Mouse (Mus musculus) intestine, embryonic 15.5 days (tissue): ENCODE data around the gene Atp8a1. TPM values are rescaled to one million over a fixed set of nuclear protein-coding genes. Genes with fewer than 3 reads are reported as not detected.

Source experiments
- ATAC-seq: fragments of 200-750 bp; cut with Nextera tagmentation; 2 replicates; pipeline ENCODE4 v1.8.0; 2017; ENCODE audit warnings: moderate TSS enrichment, moderate library complexity
- H3K27ac ChIP-seq: fragments of 300-500 bp; sonication (generic); 2 replicates; pipeline ENCODE4 v1.5.1; 2015; ENCODE audit warnings: mild to moderate bottlenecking, inconsistent platforms
- H3K27me3 ChIP-seq: fragments of 300-500 bp; sonication (generic); replicated peaks from 2 replicates; pipeline ENCODE4 v1.6.1; 2015; ENCODE audit warnings: inconsistent platforms
- H3K36me3 ChIP-seq: fragments of 300-500 bp; sonication (generic); 2 replicates; pipeline ENCODE4 v1.6.1; 2015; ENCODE audit warnings: inconsistent platforms
- H3K4me1 ChIP-seq: fragments of 300-500 bp; sonication (generic); replicated peaks from 2 replicates; pipeline ENCODE4 v1.6.1; 2015; ENCODE audit warnings: inconsistent platforms
- H3K4me2 ChIP-seq: fragments of 300-500 bp; sonication (generic); replicated peaks from 2 replicates; pipeline ENCODE4 v1.6.1; 2015; ENCODE audit warnings: mild to moderate bottlenecking, inconsistent platforms
- H3K4me3 ChIP-seq: fragments of 300-500 bp; sonication (generic); replicated peaks from 2 replicates; pipeline ENCODE4 v1.5.1; 2015; ENCODE audit warnings: inconsistent platforms
- H3K9ac ChIP-seq: fragments of 300-500 bp; sonication (generic); 2 replicates; pipeline ENCODE4 v1.6.1; 2015; ENCODE audit warnings: inconsistent platforms
- H3K9me3 ChIP-seq: fragments of 300-500 bp; sonication (generic); 2 replicates; pipeline ENCODE4 v1.6.1; 2016; ENCODE audit warnings: inconsistent platforms
- WGBS: fragments of 180-500 bp; shearing (Covaris S2); methylation state at CpG from one replicate; pipeline ENCODE4 v1.1.7; 2015; 5-methylcytosine and 5-hydroxymethylcytosine counted together
- polyA plus RNA-seq: library from polyadenylated mRNA; unstranded; fragments of >200 nt; fragmentation: Nextera tagmentation; extraction: Ambion mirVana; gene quantifications from 2 replicates; pipeline ENCODE4 v1.2.1, GENCODE M21; 2015

Gene Atp8a1
- polyA plus RNA-seq, 1 experiment from 2014 or later, result 16.5 TPM

GRCm38 (mm10) chr5:67690336-67690735, 156.9 kb downstream of the Atp8a1 start:
- H3K27ac ChIP-seq, result no peak overlapping the region
- no peaks in the 10 kb centered on the region for H3K4me1 ChIP-seq
- no peaks in the 10 kb centered on the region for H3K27me3 ChIP-seq
- 85% methylated on average over 9 of the region's 9 CpGs for WGBS
- H3K9me3 ChIP-seq, result no peaks in the 10 kb centered on the region
- no peak overlapping the region for H3K4me2 ChIP-seq
- no peak overlapping the region for H3K9ac ChIP-seq
- H3K4me3 ChIP-seq, result no peak overlapping the region
- ATAC-seq, result no peak
- H3K36me3 ChIP-seq, result no peaks in the 10 kb centered on the region

DNA sequence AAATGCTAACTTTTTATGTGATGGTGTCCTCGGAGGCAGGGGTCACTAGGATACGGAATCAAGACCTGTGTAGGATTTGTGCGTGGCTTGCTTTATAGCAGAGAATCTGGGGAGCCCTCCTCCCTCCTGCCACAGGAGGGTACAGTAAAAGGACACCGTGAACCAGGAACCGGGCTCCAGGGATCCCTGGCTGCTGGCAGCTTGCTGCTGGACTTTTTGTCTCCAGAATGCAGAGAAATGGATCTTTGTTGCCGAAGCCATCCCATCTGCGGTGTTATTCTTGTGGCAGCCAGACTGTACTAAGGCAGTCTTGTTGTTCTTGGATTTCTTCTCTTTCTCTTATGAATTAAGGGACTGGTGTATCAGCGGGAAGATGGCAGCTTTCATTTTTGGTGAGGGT, 159.2 kb downstream of the Atp8a1 start:
- H3K4me2 ChIP-seq, result no peak overlapping the region
- H3K4me3 ChIP-seq, result no peak overlapping the region
- no peaks in the 10 kb centered on the region for H3K4me1 ChIP-seq
- no peaks in the 10 kb centered on the region for H3K27me3 ChIP-seq
- no peaks in the 10 kb centered on the region for H3K9me3 ChIP-seq
- WGBS, result 95% methylated on average over 8 of the region's 8 CpGs
- ATAC-seq, result no peak
- no peak overlapping the region for H3K9ac ChIP-seq
- no peaks in the 10 kb centered on the region for H3K36me3 ChIP-seq
- H3K27ac ChIP-seq, result no peak overlapping the region

- no peak for ATAC-seq
- H3K4me2 ChIP-seq, result no peak overlapping the region
- no peaks in the 10 kb centered on the region for H3K36me3 ChIP-seq
- no peak overlapping the region for H3K9ac ChIP-seq
- no peak overlapping the region for H3K4me3 ChIP-seq
- H3K27me3 ChIP-seq, result no peaks in the 10 kb centered on the region
- no peaks in the 10 kb centered on the region for H3K9me3 ChIP-seq
- 82% methylated on average over 7 of the region's 7 CpGs for WGBS
- H3K4me1 ChIP-seq, result no peaks in the 10 kb centered on the region
- no peak overlapping the region for H3K27ac ChIP-seq
Observed at GRCm38 (mm10) chr5:67685906-67686305, 161.3 kb downstream of the Atp8a1 start.

DNA sequence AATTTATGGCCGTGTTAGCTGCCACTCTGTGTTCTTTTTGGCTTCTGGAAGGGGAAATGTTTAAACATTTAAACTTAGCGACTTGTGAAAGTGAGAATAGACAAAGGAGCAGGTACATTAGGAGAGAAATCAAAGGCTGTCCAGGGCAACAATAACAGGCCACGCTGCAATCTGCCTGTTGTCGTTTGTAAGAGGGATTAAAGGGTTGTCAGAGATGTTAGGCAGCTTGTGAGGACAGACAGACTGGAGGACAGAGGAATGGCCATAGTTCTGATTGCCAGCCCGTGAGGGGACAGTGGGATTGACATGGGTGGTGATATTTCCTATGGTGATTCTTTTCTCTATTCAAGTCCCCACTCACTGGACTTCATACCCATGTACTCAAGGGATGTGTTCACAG, 161.8 kb downstream of the Atp8a1 start:
- Histone ChIP-seq H3K27me3 (no peaks in the 10 kb centered on the region), H3K9me3 (no peaks in the 10 kb centered on the region), H3K4me1 (no peaks in the 10 kb centered on the region), H3K4me2 (no peak overlapping the region), H3K36me3 (no peaks in the 10 kb centered on the region), H3K4me3 (no peak overlapping the region), H3K9ac (no peak overlapping the region), H3K27ac (no peak overlapping the region)
- WGBS, result 49% methylated on average over 5 of the region's 5 CpGs
- ATAC-seq, result no peak

DNA sequence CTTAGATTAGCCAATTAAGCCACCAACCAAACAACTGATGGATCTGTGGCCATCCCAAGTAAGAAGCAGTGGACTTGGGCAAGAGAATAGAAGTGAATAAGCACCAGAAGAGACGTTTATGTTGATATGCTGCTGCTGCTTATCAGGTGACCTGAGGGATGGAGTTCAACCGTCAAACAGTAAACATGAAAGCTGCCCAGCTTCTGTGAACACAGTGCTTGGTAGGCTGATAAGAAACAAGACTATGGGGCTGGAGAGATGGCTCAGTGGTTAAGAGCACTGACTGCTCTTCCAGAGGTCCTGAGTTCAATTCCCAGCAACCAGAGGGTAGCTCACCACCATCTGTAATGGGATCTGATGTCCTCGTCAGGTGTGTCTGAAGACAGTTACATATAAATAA, 168.4 kb downstream of the Atp8a1 start:
- Histone ChIP-seq H3K9ac (no peak overlapping the region), H3K9me3 (no peaks in the 10 kb centered on the region), H3K4me1 (no peaks in the 10 kb centered on the region), H3K36me3 (no peaks in the 10 kb centered on the region), H3K27me3 (no peaks in the 10 kb centered on the region), H3K4me3 (no peak overlapping the region), H3K27ac (no peak overlapping the region), H3K4me2 (no peak overlapping the region)
- 58% methylated on average over 3 of the region's 3 CpGs for WGBS
- ATAC-seq, result no peak

GRCm38 (mm10) chr5:67673008-67673407, 174.2 kb downstream of the Atp8a1 start:
- Histone ChIP-seq H3K4me3 (no peak overlapping the region), H3K9me3 (no peaks in the 10 kb centered on the region), H3K27ac (no peak overlapping the region), H3K36me3 (no peaks in the 10 kb centered on the region), H3K4me1 (no peaks in the 10 kb centered on the region), H3K27me3 (no peaks in the 10 kb centered on the region), H3K4me2 (no peak overlapping the region), H3K9ac (no peak overlapping the region)
- WGBS, result 82% methylated on average over 4 of the region's 4 CpGs
- no peak for ATAC-seq

- H3K27ac ChIP-seq, result no peak overlapping the region
Observed at GRCm38 (mm10) chr5:67670158-67670557, 177.1 kb downstream of the Atp8a1 start.

DNA sequence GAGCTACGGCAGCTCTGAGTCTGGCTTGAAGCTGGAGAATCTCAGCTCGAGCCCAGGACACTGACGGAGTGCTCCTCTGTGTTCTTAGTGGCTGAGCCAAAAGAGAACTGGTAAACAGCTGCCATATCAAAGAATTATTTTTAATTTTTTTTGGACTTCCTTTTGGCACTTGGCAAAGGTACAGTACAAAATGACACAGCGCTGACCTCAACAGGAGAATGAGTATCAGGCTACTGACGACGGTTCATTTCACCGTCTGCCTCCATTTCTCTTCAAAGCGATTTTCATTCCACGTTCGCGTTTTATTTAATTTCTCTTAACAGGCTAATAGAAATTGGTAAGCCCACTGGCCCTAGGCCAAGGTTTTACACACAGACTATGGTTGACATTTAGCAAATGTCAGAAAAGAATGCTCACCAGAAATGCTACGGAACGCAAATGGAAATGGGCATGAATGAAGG, 177.8 kb downstream of the Atp8a1 start:
- 48% methylated on average over 13 of the region's 13 CpGs for WGBS
- peak; percentile 73 for ATAC-seq
- Histone ChIP-seq H3K9me3 (no peaks in the 10 kb centered on the region), H3K27ac (no peak overlapping the region), H3K4me3 (no peak overlapping the region), H3K36me3 (no peaks in the 10 kb centered on the region), H3K4me1 (no peaks in the 10 kb centered on the region), H3K27me3 (no peaks in the 10 kb centered on the region), H3K4me2 (no peak overlapping the region; the same call in 1 of the 2 replicates), H3K9ac (no peak overlapping the region)

More at GRCm38 (mm10) chr5:67670158-67670557, 177.1 kb downstream of the Atp8a1 start:
- no peak for ATAC-seq
- H3K9ac ChIP-seq, result no peak overlapping the region
- H3K4me2 ChIP-seq, result no peak overlapping the region
- no peak overlapping the region for H3K4me3 ChIP-seq
- H3K4me1 ChIP-seq, result no peaks in the 10 kb centered on the region
- 59% methylated on average over 6 of the region's 6 CpGs for WGBS
- H3K36me3 ChIP-seq, result no peaks in the 10 kb centered on the region
- no peaks in the 10 kb centered on the region for H3K9me3 ChIP-seq
- H3K27me3 ChIP-seq, result no peaks in the 10 kb centered on the region

GRCm38 (mm10) chr5:67662715-67663114, 184.5 kb downstream of the Atp8a1 start:
- WGBS, result 46% methylated on average over 6 of the region's 6 CpGs
- Histone ChIP-seq H3K4me2 (no peak overlapping the region), H3K4me1 (no peaks in the 10 kb centered on the region), H3K9me3 (no peaks in the 10 kb centered on the region), H3K4me3 (no peak overlapping the region), H3K36me3 (no peaks in the 10 kb centered on the region), H3K27ac (no peak overlapping the region), H3K27me3 (no peaks in the 10 kb centered on the region), H3K9ac (no peak overlapping the region)
- ATAC-seq, result no peak

DNA sequence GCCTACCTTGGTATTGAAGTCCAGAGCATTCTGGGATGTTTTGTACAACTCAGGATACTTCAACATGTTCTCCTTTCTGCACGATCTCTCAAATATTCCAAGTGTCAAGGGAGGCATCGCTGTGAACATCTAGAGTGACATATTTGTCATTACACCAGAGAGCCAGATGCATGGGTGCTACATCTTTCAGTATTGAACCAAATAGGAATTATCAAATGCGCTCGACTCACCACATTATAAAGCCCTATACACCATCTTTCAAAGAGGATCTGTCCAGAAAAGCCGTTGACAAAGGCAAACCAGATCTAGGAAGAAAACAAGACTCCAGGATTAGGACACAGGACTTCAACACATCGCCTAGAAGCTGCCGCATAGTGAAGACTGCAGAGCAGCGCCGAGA, 187.4 kb downstream of the Atp8a1 start:
- Histone ChIP-seq H3K27ac (no peak overlapping the region), H3K4me1 (no peaks in the 10 kb centered on the region), H3K36me3 (no peaks in the 10 kb centered on the region), H3K27me3 (no peaks in the 10 kb centered on the region), H3K9me3 (no peaks in the 10 kb centered on the region), H3K9ac (no peak overlapping the region), H3K4me3 (no peak overlapping the region), H3K4me2 (no peak overlapping the region)
- 92% methylated on average over 9 of the region's 9 CpGs for WGBS
- ATAC-seq, result no peak

GRCm38 (mm10) chr5:67656821-67657259, 190.4 kb downstream of the Atp8a1 start:
- H3K9me3 ChIP-seq, result no peaks in the 10 kb centered on the region
- H3K4me3 ChIP-seq, result no peak overlapping the region
- no peak overlapping the region for H3K27ac ChIP-seq
- no peaks in the 10 kb centered on the region for H3K36me3 ChIP-seq
- 66% methylated on average over 13 of the region's 13 CpGs for WGBS
- H3K4me1 ChIP-seq, result no peaks in the 10 kb centered on the region
- H3K4me2 ChIP-seq, result no peak overlapping the region
- H3K27me3 ChIP-seq, result no peaks in the 10 kb centered on the region
- no peak for ATAC-seq
- H3K9ac ChIP-seq, result no peak overlapping the region

GRCm38 (mm10) chr5:67655696-67656519, 191.3 kb downstream of the Atp8a1 start:
- 73% methylated on average over 14 of the region's 14 CpGs for WGBS
- H3K9me3 ChIP-seq, result no peaks in the 10 kb centered on the region
- H3K27ac ChIP-seq, result no peak overlapping the region
- H3K36me3 ChIP-seq, result no peaks in the 10 kb centered on the region
- no peaks in the 10 kb centered on the region for H3K4me1 ChIP-seq
- no peak overlapping the region for H3K4me3 ChIP-seq
- H3K9ac ChIP-seq, result no peak overlapping the region
- H3K4me2 ChIP-seq, result no peak overlapping the region
- no peaks in the 10 kb centered on the region for H3K27me3 ChIP-seq
- ATAC-seq, result no peak

DNA sequence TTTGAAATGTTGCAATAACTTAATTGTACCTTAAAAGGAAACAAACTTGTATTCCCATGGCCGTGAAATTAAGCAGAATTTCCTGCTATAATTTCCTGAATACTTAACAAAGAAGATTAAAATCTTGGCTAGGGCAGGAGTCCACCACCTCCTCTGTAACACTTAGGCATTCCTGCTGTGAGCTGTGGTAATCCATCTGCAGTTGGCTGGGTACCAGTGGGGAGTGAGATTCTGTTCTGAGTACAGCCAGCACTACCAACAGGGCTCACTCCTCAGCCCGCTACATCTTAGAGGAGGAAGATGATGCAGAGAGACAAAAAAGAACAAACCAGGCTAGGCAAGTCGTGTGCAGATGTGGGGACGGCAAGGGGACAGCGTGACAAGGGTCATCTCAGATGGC, 192.7 kb downstream of the Atp8a1 start:
- 83% methylated on average over 5 of the region's 5 CpGs for WGBS
- H3K4me2 ChIP-seq, result no peak overlapping the region
- H3K27ac ChIP-seq, result no peak overlapping the region

More for the DNA sequence above, 192.7 kb downstream of the Atp8a1 start:
- no peaks in the 10 kb centered on the region for H3K27me3 ChIP-seq
- H3K4me3 ChIP-seq, result no peak overlapping the region
- H3K36me3 ChIP-seq, result no peaks in the 10 kb centered on the region
- no peaks in the 10 kb centered on the region for H3K9me3 ChIP-seq
- no peaks in the 10 kb centered on the region for H3K4me1 ChIP-seq
- no peak for ATAC-seq
- H3K9ac ChIP-seq, result no peak overlapping the region
